Mouse (Mus musculus): ENCODE data around the gene Fth1. TPM values are rescaled to one million over a fixed set of nuclear protein-coding genes. Genes with fewer than 3 reads are reported as not detected.

The Fth1 gene
- total RNA-seq (2014; fragmentation: Nextera tagmentation) (806 and 810 TPM in 2 replicates), total RNA-seq (2017) (350 and 359 TPM in 2 replicates)

GRCm38 (mm10) chr19:9980258-9980657, at the start of gene Fth1:
Fth1 (plus strand) TSS chr19:9980598.
- ATAC-seq (replicated peaks; ENCODE audit: poor library complexity, severe bottlenecking), result no peak

- peak; percentile 91 for ATAC-seq (replicated peaks; ENCODE audit: poor library complexity, severe bottlenecking)
Measured at GRCm38 (mm10) chr19:9931167-9931607, 49.2 kb upstream of the Fth1 start.

- ATAC-seq (replicated peaks; ENCODE audit: poor library complexity, severe bottlenecking), result no peak
Measured at GRCm38 (mm10) chr19:9933908-9934307, 46.5 kb upstream of the Fth1 start.

GRCm38 (mm10) chr19:9936579-9936978, 43.8 kb upstream of the Fth1 start:
- ATAC-seq (replicated peaks; ENCODE audit: poor library complexity, severe bottlenecking), result peak; percentile 44

GRCm38 (mm10) chr19:9937428-9937827, 43.0 kb upstream of the Fth1 start:
- no peak for ATAC-seq (replicated peaks; ENCODE audit: poor library complexity, severe bottlenecking)

GRCm38 (mm10) chr19:9938156-9938823, 42.1 kb upstream of the Fth1 start:
- ATAC-seq (replicated peaks; ENCODE audit: poor library complexity, severe bottlenecking), result no peak

- peak; percentile 82 for ATAC-seq (replicated peaks; ENCODE audit: poor library complexity, severe bottlenecking)
Measured at GRCm38 (mm10) chr19:9938824-9939303, 41.5 kb upstream of the Fth1 start.

- no peak for ATAC-seq (replicated peaks; ENCODE audit: poor library complexity, severe bottlenecking)
Measured at GRCm38 (mm10) chr19:9939841-9940240, 40.6 kb upstream of the Fth1 start.

- ATAC-seq (replicated peaks; ENCODE audit: poor library complexity, severe bottlenecking), result no peak
Measured at GRCm38 (mm10) chr19:9940903-9941302, 39.5 kb upstream of the Fth1 start.

GRCm38 (mm10) chr19:9941809-9942208, 38.6 kb upstream of the Fth1 start:
- no peak for ATAC-seq (replicated peaks; ENCODE audit: poor library complexity, severe bottlenecking)

GRCm38 (mm10) chr19:9942539-9943533, 37.6 kb upstream of the Fth1 start:
- ATAC-seq (replicated peaks; ENCODE audit: poor library complexity, severe bottlenecking), result peak; percentile 49

- peak; percentile 48; the same call in 1 of the 2 replicates for ATAC-seq (replicated peaks; ENCODE audit: poor library complexity, severe bottlenecking)
Measured at GRCm38 (mm10) chr19:9945800-9946564, 34.4 kb upstream of the Fth1 start.

- ATAC-seq (replicated peaks; ENCODE audit: poor library complexity, severe bottlenecking), result no peak
Measured at GRCm38 (mm10) chr19:9946986-9947385, 33.4 kb upstream of the Fth1 start.

GRCm38 (mm10) chr19:9952390-9952789, 28.0 kb upstream of the Fth1 start:
- ATAC-seq (replicated peaks; ENCODE audit: poor library complexity, severe bottlenecking), result peak; percentile 58

- ATAC-seq (replicated peaks; ENCODE audit: poor library complexity, severe bottlenecking), result peak; percentile 40
Measured at GRCm38 (mm10) chr19:9952912-9953311, 27.5 kb upstream of the Fth1 start.

GRCm38 (mm10) chr19:9954055-9954810, 26.2 kb upstream of the Fth1 start:
- peak; percentile 76 for ATAC-seq (replicated peaks; ENCODE audit: poor library complexity, severe bottlenecking)

GRCm38 (mm10) chr19:9954811-9955202, 25.6 kb upstream of the Fth1 start:
- peak; percentile 47 for ATAC-seq (replicated peaks; ENCODE audit: poor library complexity, severe bottlenecking)

- no peak for ATAC-seq (replicated peaks; ENCODE audit: poor library complexity, severe bottlenecking)
Measured at GRCm38 (mm10) chr19:9955438-9955837, 25.0 kb upstream of the Fth1 start.

- ATAC-seq (replicated peaks; ENCODE audit: poor library complexity, severe bottlenecking), result no peak
Measured at GRCm38 (mm10) chr19:9956624-9957388, 23.6 kb upstream of the Fth1 start.
